Mouse (Mus musculus) adrenal gland, postnatal 10 days (tissue): ENCODE measurements around the gene Gucd1. TPM values are rescaled to one million over a fixed set of nuclear protein-coding genes. Genes with fewer than 3 reads are reported as not detected.
"Not testable (repeated sequence)": the region's sequence is repeated elsewhere in the genome, so short reads cannot be mapped to it uniquely, and the experiment has no call there.

ENCODE experiments used
- DNase-seq: peaks from one replicate; pipeline ENCODE4 v3.0.0; 2021; ENCODE audit warnings: mixed read lengths
- total RNA-seq, 2 experiments: library from RNA; stranded (reverse); gene quantifications; 2 replicates each; pipeline ENCODE4 v1.2.3; 2021

The Gucd1 gene
- total RNA-seq, 2 experiments from 2014 or later: 51.3 to 57.3 TPM

GRCm38 (mm10) chr10:75430147-75430537 is 87.6 kb downstream of the Gucd1 start:
- DNase-seq: no peak

- no peak for DNase-seq
Observed at GRCm38 (mm10) chr10:75429522-75430146, 88.1 kb downstream of the Gucd1 start.

GRCm38 (mm10) chr10:75429004-75429380 is 88.8 kb downstream of the Gucd1 start:
- no peak for DNase-seq

GRCm38 (mm10) chr10:75428049-75429003 is 89.4 kb downstream of the Gucd1 start:
- no peak for DNase-seq

- DNase-seq: no peak
Observed at GRCm38 (mm10) chr10:75424498-75424901, 93.3 kb downstream of the Gucd1 start.

GRCm38 (mm10) chr10:75418747-75419146 is 99.0 kb downstream of the Gucd1 start:
- no peak for DNase-seq

- DNase-seq: no peak
Observed at GRCm38 (mm10) chr10:75417363-75418042, 100.3 kb downstream of the Gucd1 start.

- no peak for DNase-seq
Observed at GRCm38 (mm10) chr10:75414925-75415324, 102.8 kb downstream of the Gucd1 start.

GRCm38 (mm10) chr10:75412114-75413103 is 105.4 kb downstream of the Gucd1 start:
- no peak for DNase-seq

GRCm38 (mm10) chr10:75411343-75412113 is 106.2 kb downstream of the Gucd1 start:
- DNase-seq: not testable (repeated sequence)

GRCm38 (mm10) chr10:75407741-75408140 is 110.0 kb downstream of the Gucd1 start:
- DNase-seq: no peak

GRCm38 (mm10) chr10:75406755-75407154 is 111.0 kb downstream of the Gucd1 start:
- peak; percentile 69 for DNase-seq

GRCm38 (mm10) chr10:75405916-75406315 is 111.9 kb downstream of the Gucd1 start:
- DNase-seq: no peak

GRCm38 (mm10) chr10:75400958-75401357 is 116.8 kb downstream of the Gucd1 start, which contains the start of gene Upb1:
TSS of gene Upb1 (plus strand) at chr10:75401115.
- no peak for DNase-seq

GRCm38 (mm10) chr10:75396966-75397365 is 120.8 kb downstream of the Gucd1 start:
- peak; percentile 20 for DNase-seq

- no peak for DNase-seq
Observed at GRCm38 (mm10) chr10:75394796-75395195, 123.0 kb downstream of the Gucd1 start.

- no peak for DNase-seq
Observed at GRCm38 (mm10) chr10:75390832-75391231, 126.9 kb downstream of the Gucd1 start.

GRCm38 (mm10) chr10:75390156-75390555 is 127.6 kb downstream of the Gucd1 start:
- no peak for DNase-seq

- no peak for DNase-seq
Observed at GRCm38 (mm10) chr10:75378688-75379087, 139.1 kb downstream of the Gucd1 start.

- peak; percentile 26 for DNase-seq
Observed at GRCm38 (mm10) chr10:75373655-75374351, 144.0 kb downstream of the Gucd1 start.
